Mouse (Mus musculus): ENCODE data around the gene Med28. TPM values are rescaled to one million over a fixed set of nuclear protein-coding genes. Genes with fewer than 3 reads are reported as not detected.

Gene Med28
- polyA plus RNA-seq (2015; fragmentation: Nextera tagmentation; extraction: Ambion mirVana), result 257 and 260 TPM in 2 replicates

GRCm38 (mm10) chr5:45519960-45520808, at the start of gene Med28:
Gene Med28 (plus strand): TSS chr5:45520229.
- DNase-seq (ENCODE audit: low spot score), result peak; percentile 92

GRCm38 (mm10) chr5:45472880-45473450, 47.1 kb upstream of the Med28 start:
- no peak for DNase-seq (ENCODE audit: low spot score)

- DNase-seq (ENCODE audit: low spot score), result no peak
Measured at GRCm38 (mm10) chr5:45473521-45473920, 46.5 kb upstream of the Med28 start.

DNA sequence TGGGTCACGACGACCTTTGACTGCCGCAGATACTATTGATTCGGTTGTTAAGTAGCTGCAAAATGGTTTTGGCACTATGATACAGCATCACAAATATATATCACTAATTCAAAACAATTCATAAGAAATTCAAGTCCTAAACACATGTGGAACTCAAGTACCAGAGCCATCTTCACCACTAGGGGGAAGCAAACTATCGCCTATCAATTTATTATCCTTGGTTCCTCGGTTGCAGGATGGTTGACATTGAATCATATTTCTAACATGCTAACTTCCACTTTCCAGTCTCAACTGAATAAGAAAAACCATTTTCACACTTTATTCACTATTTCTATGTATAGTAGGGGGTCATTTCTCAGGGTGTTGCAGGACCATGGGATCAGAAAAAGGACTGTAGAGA, 45.8 kb upstream of the Med28 start:
- peak; percentile 69 for DNase-seq (ENCODE audit: low spot score)

- no peak for DNase-seq (ENCODE audit: low spot score)
Measured at GRCm38 (mm10) chr5:45474758-45475157, 45.3 kb upstream of the Med28 start.

- DNase-seq (ENCODE audit: low spot score), result no peak
Measured at GRCm38 (mm10) chr5:45475771-45476170, 44.3 kb upstream of the Med28 start.

DNA sequence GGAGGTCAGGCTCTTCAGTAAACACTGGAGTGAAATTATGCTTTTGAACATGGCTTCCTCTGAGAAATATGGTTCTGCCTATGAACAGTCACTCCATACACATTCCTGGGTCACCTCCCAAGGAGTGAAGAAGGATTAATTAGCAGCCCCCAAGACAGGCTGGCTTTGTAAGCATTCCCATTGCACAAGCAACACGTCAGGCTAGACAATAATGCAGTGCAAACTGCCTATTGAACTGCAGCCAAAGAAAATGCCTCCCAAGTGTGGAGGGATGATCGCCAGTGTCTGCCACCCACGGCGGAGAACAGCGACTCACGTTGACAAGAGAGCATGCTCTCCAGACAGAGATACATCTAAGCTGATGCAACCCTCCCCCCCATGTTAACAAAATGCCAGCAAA, 43.7 kb upstream of the Med28 start:
- no peak for DNase-seq (ENCODE audit: low spot score)

GRCm38 (mm10) chr5:45477601-45478000, 42.4 kb upstream of the Med28 start:
- DNase-seq (ENCODE audit: low spot score), result no peak

DNA sequence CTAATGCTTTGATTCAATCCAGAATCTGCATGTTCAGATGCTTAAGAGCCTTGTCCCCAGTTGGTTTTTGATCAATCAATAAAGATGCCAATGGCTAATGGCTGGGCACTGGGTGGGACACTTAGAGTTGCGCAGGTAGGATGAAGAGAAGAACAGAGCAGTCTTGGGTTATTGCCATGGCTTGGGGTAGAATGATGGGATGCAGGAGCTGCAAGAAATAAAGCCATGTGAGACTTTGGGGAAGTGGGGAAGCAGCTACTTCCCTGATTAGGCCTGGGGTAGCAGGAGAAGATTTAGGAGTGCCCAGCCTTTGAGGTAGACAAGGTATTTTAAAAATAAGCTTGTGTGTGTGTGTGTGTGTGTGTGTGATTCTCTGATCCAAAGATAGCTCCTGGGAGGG, 40.0 kb upstream of the Med28 start:
- no peak for DNase-seq (ENCODE audit: low spot score)

GRCm38 (mm10) chr5:45481125-45481524, 38.9 kb upstream of the Med28 start:
- DNase-seq (ENCODE audit: low spot score), result no peak

DNA sequence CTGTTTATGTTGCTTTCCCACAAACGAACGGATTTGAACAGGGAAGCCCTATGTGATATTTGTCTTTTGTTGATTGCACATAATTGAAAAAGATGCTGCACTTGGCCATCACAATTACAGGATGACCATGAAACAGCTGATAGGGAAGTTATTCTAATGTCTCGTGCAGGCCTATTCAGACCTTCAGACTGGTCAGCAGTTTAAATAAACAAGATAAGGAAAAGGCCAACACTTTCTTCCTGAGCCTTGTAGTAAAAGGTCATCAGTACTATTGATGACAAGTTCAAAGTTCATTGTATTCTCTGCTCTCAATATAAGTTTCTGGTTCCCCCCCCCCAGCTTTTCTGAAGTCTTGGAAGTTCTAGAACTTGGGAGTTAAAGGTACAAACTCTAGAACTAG, 37.4 kb upstream of the Med28 start:
- no peak for DNase-seq (ENCODE audit: low spot score)

DNA sequence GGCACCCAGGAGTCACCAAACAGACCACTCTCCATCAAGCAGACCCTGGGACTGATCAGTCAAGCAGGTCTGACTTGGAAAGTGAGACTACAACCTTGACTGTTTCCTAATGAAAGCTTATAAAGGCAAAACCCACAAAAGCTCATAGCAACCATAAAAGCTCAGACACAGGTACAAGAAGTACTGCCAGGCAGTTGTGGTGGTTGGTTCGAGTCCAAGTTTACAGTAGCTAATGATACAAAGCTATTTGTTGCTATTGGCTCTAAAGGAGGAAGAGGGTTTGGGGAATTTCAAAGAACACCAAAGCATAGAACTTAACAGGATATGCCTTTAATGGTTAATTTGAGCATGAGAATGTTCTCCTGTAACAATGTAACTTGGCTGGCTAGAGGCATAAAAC, 36.4 kb upstream of the Med28 start:
- DNase-seq (ENCODE audit: low spot score), result no peak

DNA sequence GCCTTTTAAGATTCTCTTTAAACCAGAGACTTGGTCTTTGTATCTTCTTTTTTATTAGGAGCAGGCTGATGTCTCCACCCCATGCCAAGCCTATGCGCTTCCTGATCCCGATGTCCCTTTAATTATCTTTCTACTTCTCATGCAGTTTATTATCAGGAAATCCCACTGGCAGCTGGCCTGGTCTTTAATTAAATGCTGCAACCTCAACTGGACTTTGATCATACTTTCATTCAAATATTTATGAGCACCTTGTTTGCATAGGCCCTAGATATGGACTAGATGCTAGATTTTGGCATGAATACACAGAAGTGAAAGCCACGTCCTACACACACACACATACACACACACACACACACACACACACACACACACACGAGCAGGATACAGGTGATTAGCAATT, 28.3 kb upstream of the Med28 start:
- DNase-seq (ENCODE audit: low spot score), result no peak

GRCm38 (mm10) chr5:45493191-45494092, 26.6 kb upstream of the Med28 start, which contains the start of gene Lap3:
Gene Lap3 (plus strand): TSS chr5:45493374.
- DNase-seq (ENCODE audit: low spot score), result peak; percentile 96

- DNase-seq (ENCODE audit: low spot score), result no peak
Measured at GRCm38 (mm10) chr5:45494093-45494755, 25.8 kb upstream of the Med28 start.

DNA sequence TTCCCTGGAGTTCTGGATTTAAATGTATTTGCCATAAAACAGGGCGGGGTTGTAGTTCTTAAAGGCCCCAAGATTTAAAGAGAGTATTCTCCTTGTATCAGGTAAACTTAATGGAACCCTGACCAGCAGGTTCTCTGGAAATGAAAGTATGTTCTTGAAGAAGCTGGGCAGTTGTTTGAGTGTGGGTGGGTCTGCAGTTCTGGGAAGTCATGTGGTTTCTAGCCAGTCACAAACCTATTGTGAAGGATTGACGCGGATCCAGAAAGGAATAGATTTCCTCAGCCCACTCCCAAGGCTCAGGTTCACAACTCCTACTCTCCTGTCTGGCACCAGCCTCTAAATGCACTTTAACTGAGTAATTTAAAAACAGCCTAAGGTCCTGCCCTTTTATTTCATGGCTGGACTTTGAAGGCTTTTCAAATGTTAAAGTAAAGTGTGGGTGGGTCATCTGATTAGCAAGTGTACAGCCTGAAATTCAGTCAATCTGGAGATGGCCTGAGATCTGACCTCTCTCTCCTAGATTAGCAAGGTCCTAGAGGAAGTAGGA, 24.5 kb upstream of the Med28 start:
- no peak for DNase-seq (ENCODE audit: low spot score)

DNA sequence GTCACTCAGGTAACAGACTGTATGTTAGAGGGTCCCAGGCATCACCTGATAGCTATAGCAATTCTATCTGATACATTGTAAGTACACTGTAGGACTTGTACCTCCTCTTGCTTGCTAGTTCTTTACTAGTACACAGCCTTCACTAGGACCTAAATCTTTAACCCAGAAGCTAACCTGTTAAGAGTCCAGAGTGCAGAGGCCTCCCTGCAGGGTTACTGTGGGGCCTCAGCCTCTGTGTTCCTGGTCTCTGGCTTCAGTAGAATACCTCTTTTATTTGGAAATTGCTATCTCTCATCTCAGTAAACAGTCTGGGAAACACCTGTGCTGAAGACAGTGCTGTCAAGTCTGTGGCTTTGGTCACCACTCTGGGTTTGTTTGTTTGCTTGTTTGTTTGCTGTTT, 24.0 kb upstream of the Med28 start:
- no peak for DNase-seq (ENCODE audit: low spot score)

DNA sequence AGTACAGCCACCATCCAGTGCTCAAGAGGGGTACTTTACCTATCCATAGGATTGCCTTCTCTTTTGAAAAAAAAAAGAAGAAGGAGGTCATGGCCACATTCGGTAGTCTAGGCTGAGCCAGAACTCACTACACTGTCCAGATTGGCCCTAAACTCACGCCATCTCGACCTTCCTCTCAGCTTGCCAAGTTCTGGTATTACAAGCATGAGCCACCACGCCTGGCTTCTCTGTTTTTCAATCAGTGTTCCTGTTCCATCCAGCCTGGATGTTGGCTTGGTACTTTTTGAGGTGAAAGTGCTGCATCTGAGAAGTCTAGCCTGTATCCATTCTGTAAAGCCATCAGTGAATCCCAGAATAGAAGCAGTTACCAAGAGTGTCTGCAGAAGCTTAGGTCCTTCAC, 23.6 kb upstream of the Med28 start:
- no peak for DNase-seq (ENCODE audit: low spot score)

- DNase-seq (ENCODE audit: low spot score), result no peak
Measured at GRCm38 (mm10) chr5:45496930-45497550, 23.0 kb upstream of the Med28 start.

DNA sequence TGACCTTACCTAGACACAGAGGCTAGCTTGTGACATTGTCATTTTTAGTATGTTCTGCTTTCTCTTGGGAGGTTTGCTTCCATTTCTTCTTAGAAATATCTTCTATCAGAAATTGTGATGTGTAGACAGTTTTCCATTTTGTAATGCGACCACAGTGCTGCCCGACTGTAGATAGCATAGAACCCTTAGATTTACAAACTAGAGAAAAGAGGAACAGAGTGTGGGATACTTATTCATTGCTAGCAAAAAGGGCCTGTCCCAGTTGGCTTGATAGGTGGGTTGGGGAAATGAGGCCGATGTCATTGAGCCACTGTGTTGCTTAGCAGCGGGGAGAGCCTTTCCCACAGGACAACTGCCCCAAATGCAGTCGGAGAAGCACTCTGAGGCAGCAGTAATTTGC, 22.5 kb upstream of the Med28 start:
- DNase-seq (ENCODE audit: low spot score), result no peak

GRCm38 (mm10) chr5:45510071-45510470, 10.0 kb upstream of the Med28 start:
- no peak for DNase-seq (ENCODE audit: low spot score)

Measured in thymus, postnatal 0 days (tissue).